ENCODE assay signal across 8 mouse cellular contexts in the genomic region with DNA sequence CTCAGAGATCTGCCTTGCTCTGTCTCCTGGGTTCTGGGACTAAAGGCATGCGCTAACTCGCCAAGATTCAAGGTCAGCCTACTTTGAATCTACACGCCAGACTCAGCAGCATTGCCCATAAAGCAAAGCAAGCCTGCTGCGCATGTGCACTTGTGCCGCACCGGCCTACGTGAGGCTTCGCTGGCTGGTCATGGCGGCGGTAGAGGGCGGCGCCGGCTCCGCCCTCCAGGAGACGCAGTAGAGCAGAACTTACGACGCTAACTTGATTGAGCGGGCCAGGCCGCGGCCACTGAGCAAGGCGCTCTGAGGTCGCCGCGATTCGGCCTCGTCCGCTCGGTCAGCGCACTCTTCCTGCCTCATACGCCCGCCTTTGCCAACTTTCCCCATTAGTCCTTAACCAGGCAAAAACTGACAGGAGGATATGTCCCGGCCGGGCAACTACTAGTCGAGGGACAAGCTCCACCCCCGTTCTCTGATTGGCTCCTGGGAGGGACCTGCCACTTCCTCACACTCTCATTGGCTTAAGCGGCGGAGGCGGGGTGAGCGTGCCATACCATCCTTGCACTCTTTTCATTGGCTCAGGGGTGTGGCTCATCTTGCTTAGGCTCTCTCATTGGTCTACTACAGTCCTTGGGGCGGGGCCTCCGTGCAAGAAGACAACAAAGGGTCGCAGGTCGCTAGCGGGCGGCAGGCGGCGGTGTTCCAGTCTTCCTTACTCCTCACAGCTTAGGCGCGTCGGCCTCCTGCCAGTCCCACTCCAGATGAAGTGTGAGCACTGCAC. TPM values are rescaled to one million over a fixed set of nuclear protein-coding genes. Genes with fewer than 3 reads are reported as not detected.
DNase-seq lines count a peak whose midpoint lies in the region; ATAC-seq lines count a peak whose summit lies in the region.

Narf (plus strand) TSS at position 690 of the 781 bp plus-strand sequence.

- H3K36me3 ChIP-seq in hindbrain, embryonic 14.5 days (replicated peaks; ENCODE audit: control insufficient read depth, insufficient read depth), result peaks cover 31% of the 10 kb centered on the region

- peak; percentile 100 for DNase-seq in R1 (ENCODE audit: low read depth, low spot score)
- DNase-seq in cerebellum, postnatal 25 days, result peak; percentile 98 to 99
- peak; percentile 95 to 98 for DNase-seq in frontal cortex, postnatal 25 days (ENCODE audit: low spot score in 2 of 2)
- peak; percentile 96 for DNase-seq in hindbrain, embryonic 14.5 days (ENCODE audit: low spot score)
- peak; percentile 99 for DNase-seq in layer of hippocampus, postnatal 36 days
- peak; percentile 100 for DNase-seq in lung, postnatal 36 days
- DNase-seq in retina, postnatal 1 day, result peak; percentile 100
- peak; percentile 90 to 99 for DNase-seq in urinary bladder, adult 18-20 months (ENCODE audit: low spot score in 2 of 2)

- H3K4me3 ChIP-seq in hindbrain, embryonic 14.5 days (replicated peaks; ENCODE audit: low read length), result peak within 1 kb of the TSS; percentile 65

- under 1% methylated on average over 50 of the region's 50 CpGs for WGBS in hindbrain, embryonic 14.5 days

- peaks cover 35% of the 10 kb centered on the region for H3K4me1 ChIP-seq in hindbrain, embryonic 14.5 days (replicated peaks; ENCODE audit: control insufficient read depth, insufficient read depth, low read length)

- peak; percentile 99 for ATAC-seq in hindbrain, embryonic 14.5 days (ENCODE audit: low FRiP score)

- H3K4me2 ChIP-seq in hindbrain, embryonic 14.5 days (replicated peaks), result peak within 1 kb of the TSS; percentile 73

- peak within 1 kb of the TSS; percentile 80 for H3K9ac ChIP-seq in hindbrain, embryonic 14.5 days

- peak within 1 kb of the TSS; percentile 98 for H3K27ac ChIP-seq in hindbrain, embryonic 14.5 days

- H3K27me3 ChIP-seq in hindbrain, embryonic 14.5 days (ENCODE audit: control insufficient read depth, insufficient read depth, low read length), result no peaks in the 10 kb centered on the region

- H3K9me3 ChIP-seq in hindbrain, embryonic 14.5 days (ENCODE audit: control insufficient read depth, low read length), result no peaks in the 10 kb centered on the region

RNA-seq across cellular contexts. Expression of gene Narf, which starts in this region (rescaled TPM):
- polyA plus RNA-seq in hindbrain, embryonic 14.5 days (2014; fragmentation: Nextera tagmentation; extraction: Ambion mirVana), result 79.6 and 86.0 TPM in 2 replicates
- 10 to 100 TPM; 48.9 to 56.7 TPM for total RNA-seq in layer of hippocampus, postnatal 36 days (2021)

Comparison
In these comparisons a context has a peak if more than half of its experiments do, and no peak if none do; other contexts are left out.
1. Peak in every context shown above with its lines: DNase-seq, ATAC-seq, H3K4me3 ChIP-seq and H3K27ac ChIP-seq.